Mouse (Mus musculus): ENCODE results near the gene Apba1. TPM values are rescaled to one million over a fixed set of nuclear protein-coding genes. Genes with fewer than 3 reads are reported as not detected.

The Apba1 gene
- total and polyA plus RNA-seq, 2 experiments = 0.16 to 0.18 TPM

DNA sequence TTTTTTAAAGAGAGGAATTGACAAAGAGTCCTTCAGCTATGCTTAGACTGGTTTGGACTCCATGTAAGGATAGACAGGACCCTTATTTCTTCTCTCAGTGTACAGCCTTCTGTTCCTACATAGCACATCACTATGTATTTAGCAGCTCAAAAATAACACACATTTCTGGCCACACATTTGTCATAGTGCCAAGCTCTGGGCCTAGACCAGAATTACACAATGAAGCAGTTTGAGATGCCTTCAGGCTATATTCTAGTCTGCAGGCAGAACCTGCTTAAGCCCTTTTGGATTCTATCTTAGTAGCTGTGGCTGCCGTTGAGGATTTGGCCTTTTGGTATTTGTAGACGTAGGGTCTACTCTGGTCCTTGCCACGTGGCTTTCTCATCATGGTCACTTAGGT, 35.8 kb downstream of the Apba1 start:
- TF ChIP-seq POLR2A (IDR thresholded peaks at IDR 0.05; ENCODE audit: extremely low read depth, insufficient read depth, low read length) (no peak), CTCF (IDR thresholded peaks at IDR 0.05; ENCODE audit: low read depth, low read length) (no peak)
- WGBS = 82% methylated on average over 3 of the region's 3 CpGs
- H3K36me3 ChIP-seq (ENCODE audit: control insufficient read depth, insufficient read depth, low read length) = no peaks in the 10 kb centered on the region

GRCm38 (mm10) chr19:23795156-23795555, 36.5 kb downstream of the Apba1 start:
- no peak overlapping the region for H3K27ac ChIP-seq (replicated peaks; ENCODE audit: insufficient read depth, low read depth, low read length)
- no peak for DNase-seq (ENCODE audit: extremely low read depth, low read depth, low spot score)
- H3K4me1 ChIP-seq (ENCODE audit: control insufficient read depth, insufficient read depth, low read length) = no peaks in the 10 kb centered on the region
- TF ChIP-seq POLR2A (IDR thresholded peaks at IDR 0.05; ENCODE audit: extremely low read depth, insufficient read depth, low read length) (no peak), CTCF (IDR thresholded peaks at IDR 0.05; ENCODE audit: low read depth, low read length) (no peak)
- no peak overlapping the region for H3K4me3 ChIP-seq (ENCODE audit: insufficient read depth, low read depth, low read length)
- no peaks in the 10 kb centered on the region for H3K36me3 ChIP-seq (ENCODE audit: control insufficient read depth, insufficient read depth, low read length)
- 84% methylated on average over 4 of the region's 4 CpGs for WGBS
- no peaks in the 10 kb centered on the region for H3K27me3 ChIP-seq (ENCODE audit: control insufficient read depth, insufficient read depth, low read length)
- no peak overlapping the region for H3K9ac ChIP-seq (ENCODE audit: low read depth, low read length)
- H3K79me2 ChIP-seq (ENCODE audit: control insufficient read depth, insufficient read depth, low read length) = no peaks in the 10 kb centered on the region

More for the DNA sequence above, 35.8 kb downstream of the Apba1 start:
- Histone ChIP-seq H3K9ac (ENCODE audit: low read depth, low read length) (no peak overlapping the region), H3K79me2 (ENCODE audit: control insufficient read depth, insufficient read depth, low read length) (no peaks in the 10 kb centered on the region), H3K4me1 (ENCODE audit: control insufficient read depth, insufficient read depth, low read length) (no peaks in the 10 kb centered on the region), H3K27me3 (ENCODE audit: control insufficient read depth, insufficient read depth, low read length) (no peaks in the 10 kb centered on the region), H3K4me3 (ENCODE audit: insufficient read depth, low read depth, low read length) (no peak overlapping the region), H3K27ac (replicated peaks; ENCODE audit: insufficient read depth, low read depth, low read length) (no peak overlapping the region)
- no peak for DNase-seq (ENCODE audit: extremely low read depth, low read depth, low spot score)

DNA sequence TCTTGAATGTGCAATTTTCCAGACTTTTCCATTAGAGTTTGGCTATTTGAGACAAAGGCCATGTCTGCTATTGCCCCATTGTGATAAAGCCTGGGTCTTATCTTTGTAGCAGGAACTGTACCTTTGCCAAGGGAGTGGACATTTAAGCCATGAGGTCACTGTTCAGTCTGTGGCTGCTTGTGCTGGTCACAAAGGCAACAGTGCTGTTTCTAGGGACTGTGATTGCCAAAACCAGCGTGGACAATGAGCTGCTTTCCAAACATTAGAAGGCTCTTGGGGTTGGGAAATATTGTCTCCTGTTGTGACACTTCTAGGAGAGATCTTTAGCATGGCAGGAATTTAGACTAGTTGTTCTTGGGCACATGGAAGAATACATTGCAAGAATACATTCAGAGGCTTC, 42.5 kb downstream of the Apba1 start:
- H3K27ac ChIP-seq (replicated peaks; ENCODE audit: insufficient read depth, low read depth, low read length) = no peak overlapping the region
- H3K9ac ChIP-seq (ENCODE audit: low read depth, low read length) = no peak overlapping the region
- no peak for TF ChIP-seq POLR2A (IDR thresholded peaks at IDR 0.05; ENCODE audit: extremely low read depth, insufficient read depth, low read length)
- no peak for TF ChIP-seq CTCF (IDR thresholded peaks at IDR 0.05; ENCODE audit: low read depth, low read length)
- no peak overlapping the region for H3K4me3 ChIP-seq (ENCODE audit: insufficient read depth, low read depth, low read length)
- H3K79me2 ChIP-seq (ENCODE audit: control insufficient read depth, insufficient read depth, low read length) = no peaks in the 10 kb centered on the region
- 7% methylated on average over 1 of the region's 1 CpGs for WGBS
- H3K4me1 ChIP-seq (ENCODE audit: control insufficient read depth, insufficient read depth, low read length) = no peaks in the 10 kb centered on the region
- no peaks in the 10 kb centered on the region; the same call in 1 of the 2 replicates for H3K27me3 ChIP-seq (ENCODE audit: control insufficient read depth, insufficient read depth, low read length)
- DNase-seq (ENCODE audit: extremely low read depth, low read depth, low spot score) = peak; percentile 46
- H3K36me3 ChIP-seq (ENCODE audit: control insufficient read depth, insufficient read depth, low read length) = no peaks in the 10 kb centered on the region

- H3K9ac ChIP-seq (ENCODE audit: low read depth, low read length) = no peak overlapping the region
- no peaks in the 10 kb centered on the region for H3K4me1 ChIP-seq (ENCODE audit: control insufficient read depth, insufficient read depth, low read length)
- no peak overlapping the region for H3K4me3 ChIP-seq (ENCODE audit: insufficient read depth, low read depth, low read length)
- DNase-seq (ENCODE audit: extremely low read depth, low read depth, low spot score) = no peak
- H3K79me2 ChIP-seq (ENCODE audit: control insufficient read depth, insufficient read depth, low read length) = no peaks in the 10 kb centered on the region
- no peak overlapping the region for H3K27ac ChIP-seq (replicated peaks; ENCODE audit: insufficient read depth, low read depth, low read length)
- TF ChIP-seq CTCF (IDR thresholded peaks at IDR 0.05; ENCODE audit: low read depth, low read length) (no peak), POLR2A (IDR thresholded peaks at IDR 0.05; ENCODE audit: extremely low read depth, insufficient read depth, low read length) (no peak)
- no peaks in the 10 kb centered on the region; the same call in 1 of the 2 replicates for H3K27me3 ChIP-seq (ENCODE audit: control insufficient read depth, insufficient read depth, low read length)
- WGBS = 78% methylated on average over 4 of the region's 4 CpGs
- H3K36me3 ChIP-seq (ENCODE audit: control insufficient read depth, insufficient read depth, low read length) = no peaks in the 10 kb centered on the region
Measured at GRCm38 (mm10) chr19:23803221-23803870, 44.7 kb downstream of the Apba1 start.

- Histone ChIP-seq H3K27me3 (ENCODE audit: control insufficient read depth, insufficient read depth, low read length) (no peaks in the 10 kb centered on the region; the same call in 1 of the 2 replicates), H3K4me3 (ENCODE audit: insufficient read depth, low read depth, low read length) (no peak overlapping the region), H3K9ac (ENCODE audit: low read depth, low read length) (no peak overlapping the region), H3K79me2 (ENCODE audit: control insufficient read depth, insufficient read depth, low read length) (no peaks in the 10 kb centered on the region), H3K36me3 (ENCODE audit: control insufficient read depth, insufficient read depth, low read length) (no peaks in the 10 kb centered on the region), H3K4me1 (ENCODE audit: control insufficient read depth, insufficient read depth, low read length) (no peaks in the 10 kb centered on the region), H3K27ac (replicated peaks; ENCODE audit: insufficient read depth, low read depth, low read length) (no peak overlapping the region)
- no peak for DNase-seq (ENCODE audit: extremely low read depth, low read depth, low spot score)
- WGBS = 62% methylated on average over 6 of the region's 6 CpGs
- TF ChIP-seq POLR2A (IDR thresholded peaks at IDR 0.05; ENCODE audit: extremely low read depth, insufficient read depth, low read length) (no peak), CTCF (IDR thresholded peaks at IDR 0.05; ENCODE audit: low read depth, low read length) (no peak)
Measured at GRCm38 (mm10) chr19:23806796-23807195, 48.1 kb downstream of the Apba1 start.

DNA sequence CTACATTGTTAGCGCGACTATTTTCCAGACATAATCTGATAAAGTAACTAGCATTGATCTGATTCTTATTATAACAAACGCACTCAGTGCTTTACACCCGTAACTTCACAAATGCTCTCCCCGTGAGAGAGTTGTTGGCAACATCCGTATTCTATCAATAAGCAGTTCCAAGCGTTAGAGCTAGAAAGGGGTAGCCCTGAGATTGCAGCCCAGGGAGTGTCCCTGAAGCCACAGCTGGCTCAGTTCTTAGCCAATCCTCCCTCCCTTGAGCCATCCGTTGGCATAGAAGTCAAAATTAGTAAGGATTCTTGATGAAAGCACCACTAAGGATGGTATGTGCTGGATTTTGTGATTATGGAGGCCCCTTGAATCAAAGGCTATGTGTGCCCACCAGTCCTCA, 48.7 kb downstream of the Apba1 start:
- TF ChIP-seq CTCF (IDR thresholded peaks at IDR 0.05; ENCODE audit: low read depth, low read length) (no peak), POLR2A (IDR thresholded peaks at IDR 0.05; ENCODE audit: extremely low read depth, insufficient read depth, low read length) (no peak)
- 80% methylated on average over 8 of the region's 8 CpGs for WGBS
- DNase-seq (ENCODE audit: extremely low read depth, low read depth, low spot score) = no peak

More for the DNA sequence above, 48.7 kb downstream of the Apba1 start:
- Histone ChIP-seq H3K36me3 (ENCODE audit: control insufficient read depth, insufficient read depth, low read length) (no peaks in the 10 kb centered on the region), H3K79me2 (ENCODE audit: control insufficient read depth, insufficient read depth, low read length) (no peaks in the 10 kb centered on the region), H3K4me1 (ENCODE audit: control insufficient read depth, insufficient read depth, low read length) (no peaks in the 10 kb centered on the region), H3K27me3 (ENCODE audit: control insufficient read depth, insufficient read depth, low read length) (no peaks in the 10 kb centered on the region; the same call in 1 of the 2 replicates), H3K27ac (replicated peaks; ENCODE audit: insufficient read depth, low read depth, low read length) (no peak overlapping the region), H3K9ac (ENCODE audit: low read depth, low read length) (no peak overlapping the region), H3K4me3 (ENCODE audit: insufficient read depth, low read depth, low read length) (no peak overlapping the region)

Data from liver, adult 2 months (tissue).